Mouse (Mus musculus): ENCODE data around the gene Bcl2l10.

Gene Bcl2l10

DNA sequence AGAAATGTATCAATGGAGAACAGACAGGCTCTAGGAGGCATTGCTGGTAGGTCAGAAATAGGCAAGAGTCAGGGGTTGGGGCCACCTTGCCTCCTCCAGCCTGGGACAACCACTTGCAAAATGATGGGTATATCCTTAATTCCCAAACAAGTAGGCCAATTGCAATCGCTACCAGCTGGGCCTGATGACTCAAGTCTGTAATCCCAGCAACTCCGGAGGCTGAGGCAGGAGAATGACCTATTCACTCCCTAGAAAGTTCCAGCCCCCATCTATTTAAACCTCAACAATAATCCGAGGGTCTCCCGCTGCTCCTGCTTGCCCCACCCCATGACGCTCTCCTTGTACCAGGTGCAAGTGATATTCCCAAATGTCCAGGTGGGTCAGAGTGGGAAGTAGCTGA, at the start of gene Bcl2l10:
Bcl2l10 (plus strand) TSS at position 301 of the 400 bp plus-strand sequence.
- CTCF ChIA-PET = no interaction called here

DNA sequence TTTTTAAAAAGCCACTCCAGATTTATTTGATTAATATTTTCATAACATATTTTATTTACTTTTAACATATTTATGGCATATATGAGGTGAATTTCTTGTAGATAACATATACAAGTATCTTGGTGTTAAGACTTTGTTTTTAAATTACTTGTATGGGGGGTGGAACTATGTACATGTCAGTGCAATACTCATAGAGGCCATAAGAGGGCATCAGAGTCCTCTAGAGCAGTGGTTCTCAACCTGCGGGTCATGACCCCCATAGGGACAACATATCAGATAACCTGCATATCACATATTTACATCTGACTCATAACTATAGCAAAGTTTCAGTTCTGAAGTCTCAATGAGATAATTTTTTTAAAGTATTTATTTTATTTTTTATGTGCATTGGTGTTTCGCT, 48.2 kb upstream of the Bcl2l10 start:
- CTCF ChIA-PET = no interaction called here

GRCm38 (mm10) chr9:75303033-75303432, 44.5 kb upstream of the Bcl2l10 start:
- CTCF ChIA-PET = interaction anchor here (0.7 kb wide), 1 partner anchor 35 kb away, joined by 5 read pairs; no protein-coding TSS in a partner anchor

GRCm38 (mm10) chr9:75303701-75304261, 43.8 kb upstream of the Bcl2l10 start:
- CTCF ChIA-PET = no interaction called here

DNA sequence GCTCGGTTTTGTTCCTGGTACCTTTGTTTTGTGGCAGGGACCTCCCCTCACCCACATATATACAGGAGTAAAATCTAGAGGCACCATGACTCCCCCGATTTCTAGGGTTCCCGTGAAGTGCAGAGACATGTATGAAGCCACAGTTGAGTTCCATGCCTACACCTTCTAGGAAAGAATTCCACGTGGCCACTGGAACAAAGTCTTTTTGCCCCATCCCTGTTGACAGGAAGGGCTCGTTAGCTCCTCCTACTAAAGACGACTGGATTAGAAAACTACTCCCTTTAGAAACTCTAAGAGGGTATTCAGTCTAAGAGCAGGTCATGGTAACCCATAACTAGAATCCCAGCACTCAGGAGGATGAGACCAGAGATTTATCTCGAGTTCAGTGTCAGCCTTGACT, 43.3 kb upstream of the Bcl2l10 start:
- CTCF ChIA-PET = no interaction called here

GRCm38 (mm10) chr9:75306126-75306898, 41.2 kb upstream of the Bcl2l10 start, which contains the start of gene Gnb5:
TSS of gene Gnb5 (plus strand) at chr9:75306288.
- CTCF ChIA-PET = interaction anchor here (0.7 kb wide), 1 partner anchor 266 kb away, joined by 6 read pairs; no protein-coding TSS in a partner anchor

DNA sequence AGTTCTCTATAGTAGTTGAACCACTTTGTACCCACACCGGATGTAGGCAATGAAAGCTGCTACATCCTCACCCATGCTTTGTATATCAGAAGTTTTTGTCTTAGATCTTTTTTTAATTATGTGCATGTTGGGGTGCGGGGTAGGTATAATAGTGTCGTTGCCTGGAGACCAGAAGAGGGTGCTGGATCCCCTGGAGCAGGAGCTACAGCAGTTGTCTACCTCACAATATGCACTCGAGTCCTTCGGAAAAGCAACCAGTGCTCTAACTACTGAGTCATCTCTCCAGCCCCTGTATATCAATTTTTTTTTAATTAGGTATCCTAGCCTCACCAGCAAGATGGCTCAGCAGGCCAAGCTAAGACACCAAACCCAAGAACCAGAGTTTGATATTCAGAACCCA, 40.5 kb upstream of the Bcl2l10 start:
- CTCF ChIA-PET = interaction anchor here (0.9 kb wide), 1 partner anchor 12 kb away, joined by 3 read pairs; no protein-coding TSS in a partner anchor

- CTCF ChIA-PET = no interaction called here
Observed at GRCm38 (mm10) chr9:75308621-75309020, 38.9 kb upstream of the Bcl2l10 start.

DNA sequence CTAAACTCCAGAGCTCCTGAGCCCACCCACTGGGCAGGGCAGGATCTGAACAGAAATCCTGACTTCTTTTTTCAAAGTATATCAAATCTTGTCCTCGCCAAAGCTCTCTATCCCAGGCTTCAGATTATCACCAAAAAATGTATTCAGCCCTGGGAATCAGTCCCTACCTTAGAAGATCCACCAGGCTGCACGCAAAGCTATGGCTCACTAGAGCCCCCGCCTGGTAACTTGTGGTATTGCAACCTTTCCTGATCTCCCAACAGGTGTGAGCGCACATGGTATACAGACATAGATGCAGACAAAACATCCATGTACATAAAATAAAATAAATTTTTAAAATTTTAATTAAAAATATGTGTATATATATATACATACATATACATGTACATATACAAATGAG, 35.5 kb upstream of the Bcl2l10 start:
- CTCF ChIA-PET = no interaction called here

DNA sequence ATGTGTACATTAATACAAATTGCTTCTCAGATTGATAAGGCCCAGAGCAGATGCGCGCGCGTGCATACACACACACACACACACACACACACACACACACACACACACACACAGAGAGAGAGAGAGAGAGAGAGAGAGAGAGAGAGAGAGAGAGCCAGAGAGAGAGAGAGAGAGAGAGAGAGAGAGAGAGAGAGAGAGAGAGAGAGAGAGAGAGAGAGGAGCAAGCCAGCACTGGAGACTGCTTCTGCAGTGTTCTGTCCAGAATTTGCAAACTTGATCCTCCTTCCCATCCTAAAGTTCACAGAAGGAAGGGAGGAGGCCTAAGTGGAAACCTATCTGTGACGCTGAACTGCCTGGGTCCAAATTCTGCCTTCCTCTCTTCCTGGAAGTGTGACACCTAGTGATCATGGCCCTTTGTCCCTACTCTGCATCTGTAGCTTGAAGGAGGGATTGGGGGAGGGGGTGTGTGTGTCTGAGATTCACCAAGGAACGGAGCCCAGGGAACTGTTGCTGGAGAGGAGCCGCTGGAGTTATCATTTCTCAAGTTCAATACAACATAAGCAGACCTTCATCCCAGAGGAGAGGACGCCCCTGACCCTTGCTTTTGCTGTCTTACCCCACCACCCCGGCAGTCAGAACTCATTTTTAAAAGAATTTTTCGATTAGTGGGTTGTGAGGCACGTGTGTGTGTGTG, 34.3 kb upstream of the Bcl2l10 start:
- CTCF ChIA-PET = interaction anchor here (0.5 kb wide), 1 partner anchor 648 kb away, joined by 3 read pairs; no protein-coding TSS in a partner anchor

- CTCF ChIA-PET = no interaction called here
Observed at GRCm38 (mm10) chr9:75313832-75314516, 33.6 kb upstream of the Bcl2l10 start.

DNA sequence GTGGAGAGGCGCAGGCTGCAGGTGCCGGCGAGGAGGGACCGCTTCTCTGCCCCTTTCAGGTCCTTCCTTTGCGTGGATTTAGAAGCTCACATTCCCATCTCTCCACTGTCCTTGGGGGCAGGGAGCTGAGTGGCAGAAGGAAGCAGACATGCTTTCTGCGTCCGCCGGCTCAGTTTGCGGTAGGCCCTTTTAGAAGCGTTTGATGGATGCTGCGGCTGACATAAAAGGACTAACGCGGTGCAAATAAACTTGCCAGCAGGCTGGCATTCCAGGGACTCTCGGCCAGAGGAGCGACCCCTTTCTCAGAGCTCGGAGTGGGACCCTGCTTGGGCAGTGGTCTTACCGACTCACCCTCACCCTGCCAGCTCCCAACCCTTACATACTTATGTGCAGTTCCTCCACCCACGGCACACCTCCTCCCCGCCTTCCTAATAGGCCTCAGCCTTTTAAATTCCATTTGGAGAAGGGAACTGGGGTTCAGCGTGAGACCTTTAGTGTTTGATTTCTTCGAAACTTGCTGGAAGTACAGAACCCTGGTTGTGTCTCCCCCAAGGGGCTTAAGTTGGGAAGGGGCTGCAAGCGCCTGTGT, 32.9 kb upstream of the Bcl2l10 start:
- CTCF ChIA-PET = no interaction called here

DNA sequence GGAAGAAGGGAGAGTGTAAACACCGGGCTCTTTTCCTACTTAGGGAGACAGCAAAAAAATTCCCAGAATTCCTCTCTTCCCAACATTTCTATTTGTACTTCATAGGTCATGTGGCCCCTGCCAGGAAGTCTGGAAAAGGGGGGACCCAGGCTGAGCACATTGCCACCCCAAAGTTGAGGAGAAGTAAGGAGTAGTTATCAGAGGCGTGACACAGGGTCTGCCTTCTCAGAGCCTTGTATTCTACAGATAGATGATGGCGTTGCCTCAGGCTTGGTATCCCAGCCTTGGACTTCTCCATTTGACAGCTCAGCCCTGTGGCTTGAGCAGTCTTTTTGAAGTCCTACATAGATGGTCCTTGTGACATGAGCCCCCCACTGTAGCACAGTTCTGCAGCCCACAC, 32.3 kb upstream of the Bcl2l10 start:
- CTCF ChIA-PET = no interaction called here

GRCm38 (mm10) chr9:75316771-75317170, 30.8 kb upstream of the Bcl2l10 start:
- CTCF ChIA-PET = interaction anchor here (0.5 kb wide), 1 partner anchor 272 kb away, joined by 4 read pairs; no protein-coding TSS in a partner anchor

GRCm38 (mm10) chr9:75318196-75318595, 29.4 kb upstream of the Bcl2l10 start:
- CTCF ChIA-PET = interaction anchor here (0.8 kb wide), 1 partner anchor 11 kb away, joined by 3 read pairs; no protein-coding TSS in a partner anchor

- CTCF ChIA-PET = interaction anchor here (0.8 kb wide), 1 partner anchor 12 kb away, joined by 3 read pairs; no protein-coding TSS in a partner anchor
Observed at GRCm38 (mm10) chr9:75319365-75319764, 28.2 kb upstream of the Bcl2l10 start.

DNA sequence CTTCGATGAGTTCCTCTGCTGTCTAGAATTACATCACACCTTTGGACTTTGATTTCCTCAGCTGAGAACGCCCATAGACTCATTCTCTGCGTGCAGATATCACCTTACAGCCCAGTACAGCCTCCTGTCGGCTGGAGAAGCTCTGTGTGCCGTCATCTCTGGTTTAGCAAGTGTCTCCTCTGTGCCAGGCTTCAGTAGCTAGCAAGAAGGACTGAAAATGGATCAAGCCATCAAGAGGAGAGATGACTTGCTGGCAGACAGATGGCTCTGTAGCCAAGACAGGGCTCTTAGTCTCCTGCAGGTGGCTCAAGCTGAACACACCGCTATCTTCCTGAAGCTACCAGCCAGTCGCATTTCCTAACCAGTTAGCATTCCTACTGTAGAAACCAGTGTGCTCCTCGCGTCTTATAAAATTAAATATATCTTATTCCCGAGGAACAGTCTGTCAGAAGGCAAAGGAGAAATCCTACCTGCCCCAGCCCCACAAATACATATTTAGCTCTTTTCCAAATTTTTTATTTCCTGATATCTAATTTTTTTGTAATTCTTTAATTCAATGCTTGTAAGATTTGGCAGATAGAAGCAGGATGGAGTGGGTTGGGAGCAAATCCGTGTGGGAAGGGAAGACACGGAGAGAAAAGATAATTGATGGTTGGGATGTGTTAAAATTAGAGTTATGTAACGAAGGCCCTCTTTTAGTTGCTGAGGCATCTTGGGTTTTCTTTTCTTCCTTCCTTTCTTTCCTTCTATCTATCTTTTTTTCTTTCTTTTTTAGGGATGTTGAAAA, 25.3 kb upstream of the Bcl2l10 start:
- CTCF ChIA-PET = no interaction called here

- CTCF ChIA-PET = no interaction called here
Observed at GRCm38 (mm10) chr9:75328047-75328446, 19.5 kb upstream of the Bcl2l10 start.

GRCm38 (mm10) chr9:75330821-75331220, 16.7 kb upstream of the Bcl2l10 start:
- CTCF ChIA-PET = interaction anchor here (0.8 kb wide), 1 partner anchor 90 kb away, joined by 3 read pairs; no protein-coding TSS in a partner anchor

DNA sequence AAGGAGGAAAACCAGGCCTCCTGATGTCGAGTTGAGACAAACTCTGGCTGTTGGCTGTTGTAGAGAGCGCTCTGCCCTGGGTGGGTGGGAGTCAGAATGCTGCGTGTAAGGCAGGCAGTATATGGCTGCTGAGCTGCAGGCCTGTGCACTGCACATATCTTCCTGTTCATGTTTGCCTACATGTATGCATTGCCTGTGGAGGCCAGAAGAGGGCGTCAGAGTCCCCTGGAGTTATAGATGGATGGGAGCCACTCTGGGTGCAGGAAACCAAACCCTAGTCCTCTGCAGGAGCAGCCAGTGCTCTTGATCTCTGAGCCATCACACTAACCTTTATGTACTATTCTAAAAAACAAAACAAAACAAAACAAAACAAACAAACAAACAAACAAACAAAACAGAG, 13.1 kb upstream of the Bcl2l10 start:
- CTCF ChIA-PET = no interaction called here

DNA sequence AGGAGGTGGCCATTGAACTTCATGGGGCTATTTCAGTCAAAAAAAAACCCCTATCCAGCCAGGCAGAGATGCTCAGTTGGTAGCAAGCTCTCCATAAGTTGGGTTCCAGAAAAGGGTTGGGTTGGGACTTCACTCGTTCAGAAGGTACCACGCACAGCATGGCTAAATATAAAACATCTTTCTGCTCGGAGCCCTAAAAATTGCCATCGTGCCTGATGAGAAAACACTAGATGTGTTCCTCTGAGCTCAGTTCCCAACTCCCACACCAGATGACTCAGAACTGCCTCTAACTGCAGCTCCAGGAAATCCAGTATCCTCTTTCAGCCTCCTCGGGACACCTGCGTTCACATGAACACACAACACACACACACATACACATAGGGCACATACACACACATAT, 9.5 kb upstream of the Bcl2l10 start:
- CTCF ChIA-PET = interaction anchor here (0.6 kb wide), 1 partner anchor 35 kb away, joined by 5 read pairs; no protein-coding TSS in a partner anchor

Data from spleen, embryonic (tissue).